Mouse (Mus musculus): ENCODE data around the gene Sntb2. TPM values are rescaled to one million over a fixed set of nuclear protein-coding genes. Genes with fewer than 3 reads are reported as not detected.
A peak's percentile ranks its signal among the peaks of the same experiment; 100 is the strongest.
"Not testable (repeated sequence)": the region's sequence is repeated elsewhere in the genome, so short reads cannot be mapped to it uniquely, and the experiment has no call there.

Gene Sntb2
- polyA plus RNA-seq, 1 experiment from 2014 or later = 12.2 TPM

GRCm38 (mm10) chr8:107012666-107013065, 77.1 kb downstream of the Sntb2 start:
- Histone ChIP-seq H3K9me3 (ENCODE audit: low read length) (no peaks in the 10 kb centered on the region), H3K4me2 (replicated peaks; ENCODE audit: low read depth, low read length) (no peak overlapping the region), H3K27me3 (ENCODE audit: insufficient read depth, low read length) (no peaks in the 10 kb centered on the region), H3K9ac (replicated peaks; ENCODE audit: low read length) (no peak overlapping the region), H3K4me3 (ENCODE audit: low read length) (no peak overlapping the region), H3K36me3 (ENCODE audit: insufficient read depth, low read length) (peaks cover 9% of the 10 kb centered on the region), H3K4me1 (ENCODE audit: insufficient read depth, low read length) (no peaks in the 10 kb centered on the region), H3K27ac (ENCODE audit: low read length) (no peak overlapping the region)
- ATAC-seq (ENCODE audit: low FRiP score, low TSS enrichment) = no peak
- WGBS = 71% methylated on average over 2 of the region's 2 CpGs

GRCm38 (mm10) chr8:107014915-107015314, 79.4 kb downstream of the Sntb2 start:
- no peaks in the 10 kb centered on the region for H3K9me3 ChIP-seq (ENCODE audit: low read length)
- H3K9ac ChIP-seq (replicated peaks; ENCODE audit: low read length) = no peak overlapping the region
- no peaks in the 10 kb centered on the region for H3K4me1 ChIP-seq (ENCODE audit: insufficient read depth, low read length)
- no peak overlapping the region for H3K4me3 ChIP-seq (ENCODE audit: low read length)
- WGBS = 85% methylated on average over 1 of the region's 1 CpGs
- H3K4me2 ChIP-seq (replicated peaks; ENCODE audit: low read depth, low read length) = no peak overlapping the region
- no peak for ATAC-seq (ENCODE audit: low FRiP score, low TSS enrichment)
- H3K27ac ChIP-seq (ENCODE audit: low read length) = no peak overlapping the region
- no peaks in the 10 kb centered on the region for H3K27me3 ChIP-seq (ENCODE audit: insufficient read depth, low read length)
- peaks cover 5% of the 10 kb centered on the region; the same call in 1 of the 2 replicates for H3K36me3 ChIP-seq (ENCODE audit: insufficient read depth, low read length)

DNA sequence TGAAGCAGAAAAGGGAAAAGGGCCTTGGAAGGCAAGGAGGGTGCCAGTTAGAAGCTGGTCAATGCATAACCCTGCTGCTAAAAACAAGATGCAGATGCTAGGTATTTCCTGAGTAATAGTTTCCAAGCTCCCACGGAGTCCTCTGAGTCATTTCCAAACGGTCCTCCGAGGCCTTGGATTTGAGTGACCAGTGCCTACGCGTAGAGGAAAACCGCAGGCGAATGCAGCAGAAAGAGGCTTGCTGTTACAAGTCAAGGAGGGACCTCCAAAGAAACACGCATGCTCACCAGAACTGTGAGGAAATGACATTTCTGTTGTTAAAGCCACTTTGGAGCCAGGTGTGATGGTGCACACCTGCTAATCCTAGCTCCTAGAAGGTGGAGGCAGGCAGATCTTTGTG, 87.9 kb downstream of the Sntb2 start:
- 88% methylated on average over 8 of the region's 8 CpGs for WGBS
- H3K27ac ChIP-seq (ENCODE audit: low read length) = no peak overlapping the region
- no peaks in the 10 kb centered on the region for H3K36me3 ChIP-seq (ENCODE audit: insufficient read depth, low read length)
- H3K9me3 ChIP-seq (ENCODE audit: low read length) = no peaks in the 10 kb centered on the region
- ATAC-seq (ENCODE audit: low FRiP score, low TSS enrichment) = no peak
- no peak overlapping the region for H3K9ac ChIP-seq (replicated peaks; ENCODE audit: low read length)
- H3K4me2 ChIP-seq (replicated peaks; ENCODE audit: low read depth, low read length) = no peak overlapping the region
- no peak overlapping the region for H3K4me3 ChIP-seq (ENCODE audit: low read length)
- H3K4me1 ChIP-seq (ENCODE audit: insufficient read depth, low read length) = no peaks in the 10 kb centered on the region
- no peaks in the 10 kb centered on the region for H3K27me3 ChIP-seq (ENCODE audit: insufficient read depth, low read length)

DNA sequence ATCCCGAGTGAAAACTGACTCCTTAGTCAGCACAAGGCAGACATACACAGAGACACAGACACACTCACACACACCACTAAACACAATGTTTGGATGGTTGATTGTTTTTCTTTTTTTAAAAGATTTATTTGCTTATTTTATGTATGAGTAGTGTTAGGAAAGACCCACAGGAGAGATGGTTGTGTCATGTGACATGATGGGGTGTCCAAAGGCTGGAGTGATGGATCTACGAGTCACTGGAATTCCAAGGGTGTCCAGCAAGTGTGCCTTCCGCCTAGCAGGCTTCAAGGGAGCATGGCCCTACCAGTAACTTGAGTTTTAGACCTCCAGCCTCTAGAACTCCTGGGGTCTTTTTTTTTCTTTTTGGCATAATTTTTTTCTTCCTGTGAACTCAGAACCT, 93.8 kb downstream of the Sntb2 start:
- ATAC-seq (ENCODE audit: low FRiP score, low TSS enrichment) = no peak
- Histone ChIP-seq H3K9me3 (ENCODE audit: low read length) (no peaks in the 10 kb centered on the region), H3K36me3 (ENCODE audit: insufficient read depth, low read length) (no peaks in the 10 kb centered on the region)

GRCm38 (mm10) chr8:107030058-107030457, 94.5 kb downstream of the Sntb2 start:
- H3K4me2 ChIP-seq (replicated peaks; ENCODE audit: low read depth, low read length) = no peak overlapping the region
- 67% methylated on average over 5 of the region's 5 CpGs for WGBS
- no peak overlapping the region for H3K4me3 ChIP-seq (ENCODE audit: low read length)
- H3K9me3 ChIP-seq (ENCODE audit: low read length) = no peaks in the 10 kb centered on the region
- H3K9ac ChIP-seq (replicated peaks; ENCODE audit: low read length) = no peak overlapping the region
- no peak overlapping the region for H3K27ac ChIP-seq (ENCODE audit: low read length)
- no peak for ATAC-seq (ENCODE audit: low FRiP score, low TSS enrichment)
- H3K27me3 ChIP-seq (ENCODE audit: insufficient read depth, low read length) = no peaks in the 10 kb centered on the region
- no peaks in the 10 kb centered on the region for H3K36me3 ChIP-seq (ENCODE audit: insufficient read depth, low read length)
- peaks cover 12% of the 10 kb centered on the region for H3K4me1 ChIP-seq (ENCODE audit: insufficient read depth, low read length)

More for the DNA sequence above, 93.8 kb downstream of the Sntb2 start:
- Histone ChIP-seq H3K9ac (replicated peaks; ENCODE audit: low read length) (no peak overlapping the region), H3K4me2 (replicated peaks; ENCODE audit: low read depth, low read length) (no peak overlapping the region), H3K4me3 (ENCODE audit: low read length) (no peak overlapping the region), H3K27ac (ENCODE audit: low read length) (no peak overlapping the region), H3K4me1 (ENCODE audit: insufficient read depth, low read length) (peaks cover 12% of the 10 kb centered on the region), H3K27me3 (ENCODE audit: insufficient read depth, low read length) (no peaks in the 10 kb centered on the region)
- 73% methylated on average over 3 of the region's 3 CpGs for WGBS

- H3K27ac ChIP-seq (ENCODE audit: low read length) = peak within 1 kb of the TSS; percentile 48
- no peaks in the 10 kb centered on the region for H3K36me3 ChIP-seq (ENCODE audit: insufficient read depth, low read length)
- WGBS = 3% methylated on average over 66 of the region's 66 CpGs
- H3K27me3 ChIP-seq (ENCODE audit: insufficient read depth, low read length) = no peaks in the 10 kb centered on the region
- peak within 1 kb of the TSS; percentile 92 for H3K4me3 ChIP-seq (ENCODE audit: low read length)
- peaks cover 12% of the 10 kb centered on the region for H3K4me1 ChIP-seq (ENCODE audit: insufficient read depth, low read length)
- peak; percentile 95 for ATAC-seq (ENCODE audit: low FRiP score, low TSS enrichment)
- peak within 1 kb of the TSS; percentile 65 for H3K4me2 ChIP-seq (replicated peaks; ENCODE audit: low read depth, low read length)
- H3K9me3 ChIP-seq (ENCODE audit: low read length) = no peaks in the 10 kb centered on the region
- peak within 1 kb of the TSS; percentile 94 for H3K9ac ChIP-seq (replicated peaks; ENCODE audit: low read length)
These were observed 95.4 kb downstream of the Sntb2 start, which contains the start of gene Vps4a for GRCm38 (mm10) chr8:107030650-107031576. TSS of gene Vps4a (plus strand) at chr8:107031222.

GRCm38 (mm10) chr8:107031577-107032090, 96.1 kb downstream of the Sntb2 start:
- H3K9ac ChIP-seq (replicated peaks; ENCODE audit: low read length) = peak overlapping the region; percentile 94
- no peaks in the 10 kb centered on the region for H3K9me3 ChIP-seq (ENCODE audit: low read length)
- H3K4me3 ChIP-seq (ENCODE audit: low read length) = peak overlapping the region; percentile 92
- H3K36me3 ChIP-seq (ENCODE audit: insufficient read depth, low read length) = peaks cover 2% of the 10 kb centered on the region; the same call in 1 of the 2 replicates
- ATAC-seq (ENCODE audit: low FRiP score, low TSS enrichment) = peak; percentile 56
- H3K27ac ChIP-seq (ENCODE audit: low read length) = peak overlapping the region; percentile 48
- 1% methylated on average over 40 of the region's 40 CpGs for WGBS
- no peaks in the 10 kb centered on the region for H3K27me3 ChIP-seq (ENCODE audit: insufficient read depth, low read length)
- H3K4me2 ChIP-seq (replicated peaks; ENCODE audit: low read depth, low read length) = peak overlapping the region; percentile 65
- H3K4me1 ChIP-seq (ENCODE audit: insufficient read depth, low read length) = peaks cover 12% of the 10 kb centered on the region

- H3K9me3 ChIP-seq (ENCODE audit: low read length); H3K36me3 ChIP-seq (ENCODE audit: insufficient read depth, low read length); H3K4me3 ChIP-seq (ENCODE audit: low read length); H3K27me3 ChIP-seq (ENCODE audit: insufficient read depth, low read length); H3K27ac ChIP-seq (ENCODE audit: low read length); H3K4me2 ChIP-seq (replicated peaks; ENCODE audit: low read depth, low read length); ATAC-seq (ENCODE audit: low FRiP score, low TSS enrichment): not testable (repeated sequence)
- 95% methylated on average over 2 of the region's 2 CpGs for WGBS
- Histone ChIP-seq H3K9ac (replicated peaks; ENCODE audit: low read length) (0 out of 2 replicates have a peak overlapping the region, but pooled peaks have one; percentile 9), H3K4me1 (ENCODE audit: insufficient read depth, low read length) (peaks cover 12% of the 10 kb centered on the region)
These were observed 98.1 kb downstream of the Sntb2 start for GRCm38 (mm10) chr8:107033609-107034008.

DNA sequence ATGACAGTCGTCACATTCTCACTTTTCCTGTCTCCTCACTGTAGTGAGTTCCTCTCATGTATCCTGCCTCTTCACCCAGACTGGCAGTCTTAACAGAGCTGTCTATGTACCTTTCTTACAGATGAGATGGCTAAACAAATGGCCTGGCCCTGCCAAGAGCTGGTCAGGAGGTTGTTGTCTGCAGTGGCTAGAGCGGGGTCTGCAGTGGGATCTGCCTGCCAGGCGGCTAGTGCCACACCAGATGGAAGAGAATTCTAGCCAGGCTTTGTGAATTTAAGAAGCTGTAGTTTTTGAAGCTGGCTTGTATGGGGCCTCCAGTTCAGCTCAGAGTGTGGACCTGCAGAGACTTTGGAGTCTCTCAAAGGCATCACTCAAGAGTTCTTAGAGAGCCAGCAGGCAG, 100.1 kb downstream of the Sntb2 start:
- H3K4me2 ChIP-seq (replicated peaks; ENCODE audit: low read depth, low read length) = no peak overlapping the region
- ATAC-seq (ENCODE audit: low FRiP score, low TSS enrichment) = no peak
- H3K27ac ChIP-seq (ENCODE audit: low read length) = no peak overlapping the region
- H3K9ac ChIP-seq (replicated peaks; ENCODE audit: low read length) = no peak overlapping the region
- 91% methylated on average over 3 of the region's 3 CpGs for WGBS
- H3K4me3 ChIP-seq (ENCODE audit: low read length) = no peak overlapping the region
- no peaks in the 10 kb centered on the region for H3K9me3 ChIP-seq (ENCODE audit: low read length)
- H3K36me3 ChIP-seq (ENCODE audit: insufficient read depth, low read length) = peaks cover 26% of the 10 kb centered on the region
- peaks cover 12% of the 10 kb centered on the region for H3K4me1 ChIP-seq (ENCODE audit: insufficient read depth, low read length)
- no peaks in the 10 kb centered on the region for H3K27me3 ChIP-seq (ENCODE audit: insufficient read depth, low read length)

DNA sequence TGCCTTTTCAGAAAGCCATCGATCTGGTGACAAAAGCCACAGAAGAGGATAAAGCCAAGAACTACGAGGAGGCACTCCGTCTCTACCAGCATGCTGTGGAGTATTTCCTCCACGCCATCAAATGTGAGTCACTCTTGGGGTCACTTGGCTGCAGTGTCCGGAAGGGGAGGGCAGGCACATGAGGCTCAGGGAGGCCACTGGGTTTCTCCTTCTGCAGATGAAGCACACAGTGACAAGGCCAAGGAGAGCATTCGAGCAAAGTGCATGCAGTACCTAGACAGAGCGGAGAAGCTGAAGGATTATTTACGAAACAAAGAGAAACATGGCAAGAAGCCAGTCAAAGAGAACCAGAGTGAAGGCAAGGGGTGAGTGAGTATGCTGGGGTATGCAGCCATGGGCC, 101.1 kb downstream of the Sntb2 start:
- no peak overlapping the region for H3K4me3 ChIP-seq (ENCODE audit: low read length)
- no peak for ATAC-seq (ENCODE audit: low FRiP score, low TSS enrichment)
- H3K36me3 ChIP-seq (ENCODE audit: insufficient read depth, low read length) = peaks cover 32% of the 10 kb centered on the region
- no peak overlapping the region for H3K4me2 ChIP-seq (replicated peaks; ENCODE audit: low read depth, low read length)
- no peaks in the 10 kb centered on the region for H3K9me3 ChIP-seq (ENCODE audit: low read length)
- 78% methylated on average over 8 of the region's 8 CpGs for WGBS
- no peak overlapping the region for H3K9ac ChIP-seq (replicated peaks; ENCODE audit: low read length)
- H3K27ac ChIP-seq (ENCODE audit: low read length) = no peak overlapping the region
- H3K4me1 ChIP-seq (ENCODE audit: insufficient read depth, low read length) = peaks cover 12% of the 10 kb centered on the region
- H3K27me3 ChIP-seq (ENCODE audit: insufficient read depth, low read length) = no peaks in the 10 kb centered on the region

Measured in kidney, embryonic 16.5 days (tissue).